8 mouse cellular contexts compared by ENCODE assay signal in genomic region chr11:120484265-120484981, GRCm38 (mm10). TPM values are rescaled to one million over a fixed set of nuclear protein-coding genes. Genes with fewer than 3 reads are reported as not detected.
DNase-seq lines count a peak whose midpoint lies in the region; ATAC-seq lines count a peak whose summit lies in the region.

Gene Mrpl12, plus strand, starts transcription at chr11:120484613.

- peak; percentile 74 to 80 for DNase-seq in CD8-positive naive resting alpha-beta T cell, adult 2 months (ENCODE audit: low read depth in 2 of 2, low spot score in 2 of 2)
- peak; percentile 91 for DNase-seq in c-Kit-positive CD71-negative TER-119-negative erythroid progenitor cells, embryonic 14.5 days (ENCODE audit: low read depth)
- DNase-seq in forebrain, embryonic 11.5 days (ENCODE audit: low spot score) = peak; percentile 93
- DNase-seq in kidney, postnatal 36 days = peak; percentile 91 to 94
- peak; percentile 97 for DNase-seq in telencephalon, adult 2 months (ENCODE audit: low read depth, low spot score)

- under 1% methylated on average over 58 of the region's 60 CpGs for WGBS in forebrain, embryonic 11.5 days
- WGBS in heart, embryonic 16.5 days = 1% methylated on average over 60 of the region's 60 CpGs
- WGBS in liver, embryonic 15.5 days (ENCODE audit: insufficient replicate concordance) = 1% methylated on average over 60 of the region's 60 CpGs
- WGBS in neural tube, embryonic 12.5 days = under 1% methylated on average over 60 of the region's 60 CpGs

- peaks cover 15% of the 10 kb centered on the region; the same call in 1 of the 2 replicates for H3K36me3 ChIP-seq in forebrain, embryonic 11.5 days (ENCODE audit: control insufficient read depth, insufficient read depth, low read length)
- peaks cover 50% of the 10 kb centered on the region for H3K36me3 ChIP-seq in heart, embryonic 16.5 days (ENCODE audit: control insufficient read depth, insufficient read depth)
- H3K36me3 ChIP-seq in liver, embryonic 15.5 days (replicated peaks) = peaks cover 83% of the 10 kb centered on the region
- H3K36me3 ChIP-seq in neural tube, embryonic 12.5 days = peaks cover 71% of the 10 kb centered on the region

- H3K4me2 ChIP-seq in forebrain, embryonic 11.5 days (ENCODE audit: low read depth, low read length, severe bottlenecking) = peak within 1 kb of the TSS; percentile 87
- H3K4me2 ChIP-seq in heart, embryonic 16.5 days (ENCODE audit: low read depth, low read length) = peak within 1 kb of the TSS; percentile 80
- H3K4me2 ChIP-seq in liver, embryonic 15.5 days = peak within 1 kb of the TSS; percentile 93
- H3K4me2 ChIP-seq in neural tube, embryonic 12.5 days (replicated peaks) = peak within 1 kb of the TSS; percentile 92

- no peaks in the 10 kb centered on the region for H3K27me3 ChIP-seq in forebrain, embryonic 11.5 days (ENCODE audit: control insufficient read depth, insufficient read depth, low read length)
- no peaks in the 10 kb centered on the region for H3K27me3 ChIP-seq in heart, embryonic 16.5 days (ENCODE audit: control insufficient read depth, insufficient read depth, low read length)
- H3K27me3 ChIP-seq in liver, embryonic 15.5 days = no peaks in the 10 kb centered on the region
- H3K27me3 ChIP-seq in neural tube, embryonic 12.5 days (replicated peaks) = no peaks in the 10 kb centered on the region

- H3K4me3 ChIP-seq in forebrain, embryonic 11.5 days (ENCODE audit: low read depth, low read length) = peak within 1 kb of the TSS; percentile 72
- H3K4me3 ChIP-seq in heart, embryonic 16.5 days (ENCODE audit: low read length) = peak within 1 kb of the TSS; percentile 97
- H3K4me3 ChIP-seq in liver, embryonic 15.5 days (replicated peaks) = peak within 1 kb of the TSS; percentile 76
- peak within 1 kb of the TSS; percentile 98 for H3K4me3 ChIP-seq in neural tube, embryonic 12.5 days

- H3K27ac ChIP-seq in forebrain, embryonic 11.5 days (ENCODE audit: low read depth, low read length) = peak within 1 kb of the TSS; percentile 76
- peak within 1 kb of the TSS; percentile 89 for H3K27ac ChIP-seq in heart, embryonic 16.5 days (ENCODE audit: low read length)
- H3K27ac ChIP-seq in liver, embryonic 15.5 days (replicated peaks) = peak within 1 kb of the TSS; percentile 63
- peak within 1 kb of the TSS; percentile 66 for H3K27ac ChIP-seq in neural tube, embryonic 12.5 days

- ATAC-seq in forebrain, embryonic 11.5 days (replicated peaks; ENCODE audit: low FRiP score) = peak; percentile 95
- ATAC-seq in heart, embryonic 16.5 days (replicated peaks; ENCODE audit: extremely low read depth, insufficient read depth, low FRiP score) = peak; percentile 94
- ATAC-seq in liver, embryonic 15.5 days (ENCODE audit: insufficient read depth) = peak; percentile 87
- ATAC-seq in neural tube, embryonic 12.5 days (ENCODE audit: low FRiP score, low read depth) = peak; percentile 92

- H3K9me3 ChIP-seq in forebrain, embryonic 11.5 days (ENCODE audit: control insufficient read depth, low read length) = no peaks in the 10 kb centered on the region
- H3K9me3 ChIP-seq in heart, embryonic 16.5 days (replicated peaks; ENCODE audit: control insufficient read depth, low read length) = no peaks in the 10 kb centered on the region
- no peaks in the 10 kb centered on the region for H3K9me3 ChIP-seq in liver, embryonic 15.5 days (replicated peaks)
- H3K9me3 ChIP-seq in neural tube, embryonic 12.5 days = no peaks in the 10 kb centered on the region

- peak within 1 kb of the TSS; percentile 94 for H3K9ac ChIP-seq in forebrain, embryonic 11.5 days (ENCODE audit: low read length)
- peak within 1 kb of the TSS; percentile 96 for H3K9ac ChIP-seq in heart, embryonic 16.5 days (ENCODE audit: low read length)
- H3K9ac ChIP-seq in liver, embryonic 15.5 days = peak within 1 kb of the TSS; percentile 75
- peak within 1 kb of the TSS; percentile 83 for H3K9ac ChIP-seq in neural tube, embryonic 12.5 days

- H3K4me1 ChIP-seq in forebrain, embryonic 11.5 days (replicated peaks; ENCODE audit: control insufficient read depth, insufficient read depth, low read length) = peaks cover 11% of the 10 kb centered on the region
- H3K4me1 ChIP-seq in heart, embryonic 16.5 days (ENCODE audit: control insufficient read depth, insufficient read depth, low read length) = peaks cover 15% of the 10 kb centered on the region
- peaks cover 52% of the 10 kb centered on the region for H3K4me1 ChIP-seq in liver, embryonic 15.5 days (replicated peaks)
- H3K4me1 ChIP-seq in neural tube, embryonic 12.5 days = peaks cover 19% of the 10 kb centered on the region

RNA-seq across cellular contexts. Expression of gene Mrpl12, which starts in this region (rescaled TPM):
- polyA plus RNA-seq in forebrain, embryonic 11.5 days (2014; fragmentation: Nextera tagmentation; extraction: Ambion mirVana) = 152 and 160 TPM in 2 replicates
- 247 and 252 TPM in 2 replicates for polyA plus RNA-seq in heart, embryonic 16.5 days (2015; fragmentation: Nextera tagmentation; extraction: Ambion mirVana)
- polyA plus RNA-seq in liver, embryonic 15.5 days (2015; fragmentation: Nextera tagmentation; extraction: Ambion mirVana) = 89.5 and 90.2 TPM in 2 replicates
- 116 and 117 TPM in 2 replicates for polyA plus RNA-seq in neural tube, embryonic 12.5 days (2016; fragmentation: Nextera tagmentation; extraction: Ambion mirVana)

Comparison
In these comparisons a context has a peak if more than half of its experiments do, and no peak if none do; other contexts are left out.
1. Peak in every context shown above with its lines: DNase-seq, ATAC-seq, H3K4me3 ChIP-seq and H3K27ac ChIP-seq.